Mouse (Mus musculus) spleen, adult 2 months (tissue): ENCODE data around the gene Dclre1c.

Source experiments
- CTCF ChIP-seq: fragments of 200-500 bp; IDR thresholded peaks from 2 replicates; pipeline ENCODE4 v1.5.1; 2011; ENCODE audit warnings: mild to moderate bottlenecking, inconsistent platforms; ENCODE audit not compliant: insufficient read depth, insufficient read length, insufficient replicate concordance; ENCODE audit errors: extremely low read depth
- POLR2A ChIP-seq: fragments of 200-500 bp; IDR thresholded peaks from 2 replicates; pipeline ENCODE4 v1.6.1; 2011; ENCODE audit warnings: low read depth, low read length, inconsistent platforms

DNA sequence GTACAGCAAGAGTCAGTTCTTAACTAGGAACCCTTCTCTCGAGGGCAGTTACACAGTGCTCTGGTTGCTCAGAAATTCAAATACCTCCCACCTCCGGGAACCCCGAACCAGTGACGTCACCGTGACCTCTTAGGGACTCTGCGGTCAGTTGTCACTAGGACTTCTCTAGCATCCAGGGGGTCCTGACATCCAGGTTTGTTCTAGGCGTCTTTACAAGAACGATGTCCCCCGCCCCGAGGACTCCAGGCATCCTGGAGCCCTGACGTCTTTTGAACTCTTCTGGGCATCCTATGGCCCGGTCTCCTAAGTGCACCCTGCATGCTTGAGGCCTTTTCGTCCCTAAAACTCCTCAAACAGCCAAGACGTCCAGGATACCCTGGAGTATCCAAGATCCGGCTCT is 88.1 kb downstream of the Dclre1c start:
- no peak for TF ChIP-seq POLR2A
- TF ChIP-seq CTCF, result no peak
